Mouse (Mus musculus) fibroblast of lung, adult 2 months (primary cell): Measurements from ENCODE around the gene Prdm5.

Experiments used
- DNase-seq: peaks from one replicate; pipeline ENCODE4 v3.0.0-alpha.2; 2011; ENCODE audit warnings: low read depth

Gene Prdm5

GRCm38 (mm10) chr6:65778861-65779688, at the start of gene Prdm5:
Gene Prdm5, plus strand, starts transcription at chr6:65778988.
- peak; percentile 19 for DNase-seq

- no peak for DNase-seq
These were observed 39.3 kb upstream of the Prdm5 start for GRCm38 (mm10) chr6:65739442-65739841.

- no peak for DNase-seq
These were observed 35.5 kb upstream of the Prdm5 start for GRCm38 (mm10) chr6:65743144-65743870.

GRCm38 (mm10) chr6:65743871-65744202, 35.0 kb upstream of the Prdm5 start:
- DNase-seq = no peak

GRCm38 (mm10) chr6:65758214-65758613, 20.6 kb upstream of the Prdm5 start:
- no peak for DNase-seq

GRCm38 (mm10) chr6:65759174-65759573, 19.6 kb upstream of the Prdm5 start:
- DNase-seq = no peak

- no peak for DNase-seq
These were observed 18.7 kb upstream of the Prdm5 start for GRCm38 (mm10) chr6:65760073-65760472.

GRCm38 (mm10) chr6:65764459-65764858, 14.3 kb upstream of the Prdm5 start:
- no peak for DNase-seq

- no peak for DNase-seq
These were observed 13.7 kb upstream of the Prdm5 start for GRCm38 (mm10) chr6:65765057-65765456.

- no peak for DNase-seq
These were observed 12.9 kb upstream of the Prdm5 start for GRCm38 (mm10) chr6:65765752-65766397.

GRCm38 (mm10) chr6:65767911-65768310, 10.9 kb upstream of the Prdm5 start:
- DNase-seq = no peak

- no peak for DNase-seq
These were observed 5.2 kb upstream of the Prdm5 start for GRCm38 (mm10) chr6:65773566-65773965.

GRCm38 (mm10) chr6:65779689-65780233, 973 bp downstream of the Prdm5 start:
- no peak for DNase-seq

GRCm38 (mm10) chr6:65781441-65781840, 2.7 kb downstream of the Prdm5 start:
- no peak for DNase-seq

GRCm38 (mm10) chr6:65783670-65784069, 4.9 kb downstream of the Prdm5 start:
- no peak for DNase-seq

GRCm38 (mm10) chr6:65792923-65793322, 14.1 kb downstream of the Prdm5 start:
- DNase-seq = no peak

GRCm38 (mm10) chr6:65796552-65796951, 17.8 kb downstream of the Prdm5 start:
- DNase-seq = no peak

GRCm38 (mm10) chr6:65797276-65797675, 18.5 kb downstream of the Prdm5 start:
- no peak for DNase-seq

- DNase-seq = no peak
These were observed 19.6 kb downstream of the Prdm5 start for GRCm38 (mm10) chr6:65798390-65798789.

- DNase-seq = no peak
These were observed 32.9 kb downstream of the Prdm5 start for GRCm38 (mm10) chr6:65811685-65812084.

- no peak for DNase-seq
These were observed 39.4 kb downstream of the Prdm5 start for GRCm38 (mm10) chr6:65818039-65818747.

GRCm38 (mm10) chr6:65828656-65829055, 49.9 kb downstream of the Prdm5 start:
- peak; percentile 18 for DNase-seq
